Mouse (Mus musculus) erythroblast, embryonic 14.5 days (primary cell): Measurements from ENCODE around the gene Ahcy.

Source experiments
- GATA1 ChIP-seq: IDR thresholded peaks from 2 replicates; pipeline ENCODE4 v1.6.1; 2012; ENCODE audit warnings: low read length, inconsistent platforms, mixed read lengths
- TAL1 ChIP-seq: IDR thresholded peaks from 3 replicates; pipeline ENCODE4 v1.6.1; 2012; ENCODE audit warnings: low read length, inconsistent platforms, mixed read lengths

DNA sequence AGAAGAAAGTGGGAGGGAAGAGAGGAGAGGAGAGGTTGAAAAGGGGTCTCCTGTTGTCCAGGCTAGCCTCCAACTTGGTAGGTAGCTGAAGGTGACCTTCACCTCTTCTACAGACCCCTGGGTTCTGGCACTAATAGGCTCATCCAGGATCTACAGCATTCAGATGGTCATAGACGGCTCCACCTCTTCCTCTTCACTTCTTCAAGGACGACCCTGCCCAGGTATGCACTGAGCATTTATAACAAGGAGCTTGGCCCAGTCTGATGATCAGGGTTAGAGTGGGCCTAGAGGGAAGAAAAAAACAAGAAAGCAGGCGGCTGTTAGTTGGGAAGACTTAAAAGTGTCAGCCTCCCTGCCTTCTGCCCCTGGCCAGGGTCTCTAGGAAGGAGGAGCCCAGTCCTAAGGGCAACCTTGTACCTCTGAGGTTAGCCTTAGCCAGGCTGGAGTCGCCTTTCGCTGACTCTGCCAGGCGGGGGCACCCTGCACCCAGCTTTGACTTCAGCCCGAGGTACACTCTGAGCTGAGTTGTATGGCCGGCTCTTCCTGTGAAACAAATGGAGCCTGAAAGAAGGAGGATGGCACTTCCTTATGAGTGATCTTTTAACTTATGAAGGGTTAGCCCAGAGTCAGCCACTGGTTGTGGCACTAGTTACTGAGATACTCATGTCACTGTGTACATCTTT lies 8.0 kb upstream of the Ahcy start:
- TF ChIP-seq GATA1: no peak
- no peak for TF ChIP-seq TAL1
